Mouse (Mus musculus) heart, postnatal 10 days (tissue): ENCODE results near the gene Cpne8. TPM values are rescaled to one million over a fixed set of nuclear protein-coding genes. Genes with fewer than 3 reads are reported as not detected.
A peak's percentile ranks its signal among the peaks of the same experiment; 100 is the strongest.
"Not testable (repeated sequence)": the region's sequence is repeated elsewhere in the genome, so short reads cannot be mapped to it uniquely, and the experiment has no call there.

Experiments used
- DNase-seq, 2 experiments: peaks; one replicate each; pipeline ENCODE4 v3.0.0; 2021
- intact Hi-C: fragments of 180-260 bp; cut with DNase I; formaldehyde crosslinking; loops from one replicate; pipeline ENCODE4 v1.15.1; 2025
- total RNA-seq, 2 experiments: library from RNA; stranded (reverse); gene quantifications; 2 replicates each; pipeline ENCODE4 v1.2.3; 2021

The Cpne8 gene
- total RNA-seq, 2 experiments from 2014 or later = 8.7 to 10.2 TPM

GRCm38 (mm10) chr15:90491558-90491957 is 187.7 kb downstream of the Cpne8 start:
- intact Hi-C loops = loop anchor here (10.0 kb wide), 1 partner anchor 237 kb away; no protein-coding TSS in a partner anchor
- peak; percentile 5 to 22 for DNase-seq

- no peak for DNase-seq
- intact Hi-C loops = loop anchor here (10.0 kb wide), 1 partner anchor 235 kb away; no protein-coding TSS in a partner anchor
Observed at GRCm38 (mm10) chr15:90490186-90490585, 189.0 kb downstream of the Cpne8 start.

- intact Hi-C loops, DNase-seq: not testable (repeated sequence)
Observed at GRCm38 (mm10) chr15:90470561-90470960, 208.7 kb downstream of the Cpne8 start.

GRCm38 (mm10) chr15:90463281-90463680 is 216.0 kb downstream of the Cpne8 start:
- DNase-seq = no peak
- intact Hi-C loops = no loop called here

- no peak for DNase-seq
- intact Hi-C loops = no loop called here
Observed at GRCm38 (mm10) chr15:90446076-90446475, 233.2 kb downstream of the Cpne8 start.
